Mouse (Mus musculus): ENCODE measurements around the gene Padi2.
A peak's percentile ranks its signal among the peaks of the same experiment; 100 is the strongest.

Gene Padi2

DNA sequence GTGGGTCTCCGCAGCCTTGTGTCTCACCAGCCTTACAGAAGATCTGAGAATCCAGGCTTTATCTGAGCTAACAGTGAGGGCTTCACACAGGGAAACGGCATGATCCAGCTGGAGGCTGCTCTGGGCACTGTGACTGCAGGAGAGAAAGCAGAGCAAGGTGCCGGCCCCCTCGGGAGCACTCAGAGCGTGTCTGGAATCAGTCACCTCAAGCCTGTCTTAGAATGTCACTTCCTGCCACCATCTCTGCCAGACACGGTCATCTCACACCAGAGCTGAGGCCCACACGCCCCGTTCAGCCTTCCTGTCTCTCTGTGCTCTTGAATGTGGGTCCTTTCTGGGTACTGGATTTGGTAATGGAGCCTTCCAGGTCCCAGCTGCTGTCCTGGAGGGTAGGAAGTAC, 19.5 kb downstream of the Padi2 start:
- no peak for DNase-seq

DNA sequence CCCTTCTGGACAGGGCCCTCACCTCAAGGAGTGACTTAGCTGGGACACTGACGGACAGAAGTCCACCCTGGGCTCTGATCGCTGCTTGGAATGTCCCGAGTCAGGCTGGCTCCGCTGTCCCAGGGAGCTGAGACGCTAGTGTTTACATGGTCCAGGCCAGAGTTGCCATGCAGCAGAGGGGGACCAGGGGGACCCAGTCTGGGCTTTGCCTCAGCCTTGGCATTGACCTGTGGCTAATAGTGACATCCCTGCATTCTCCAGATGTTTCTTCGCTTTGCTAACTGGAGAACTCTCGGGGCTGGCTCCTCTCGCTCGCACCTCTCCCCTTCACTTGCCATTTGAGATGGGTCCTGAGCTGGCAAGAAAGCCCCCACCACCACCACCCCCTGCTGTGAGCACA, 22.2 kb downstream of the Padi2 start:
- no peak for DNase-seq

DNA sequence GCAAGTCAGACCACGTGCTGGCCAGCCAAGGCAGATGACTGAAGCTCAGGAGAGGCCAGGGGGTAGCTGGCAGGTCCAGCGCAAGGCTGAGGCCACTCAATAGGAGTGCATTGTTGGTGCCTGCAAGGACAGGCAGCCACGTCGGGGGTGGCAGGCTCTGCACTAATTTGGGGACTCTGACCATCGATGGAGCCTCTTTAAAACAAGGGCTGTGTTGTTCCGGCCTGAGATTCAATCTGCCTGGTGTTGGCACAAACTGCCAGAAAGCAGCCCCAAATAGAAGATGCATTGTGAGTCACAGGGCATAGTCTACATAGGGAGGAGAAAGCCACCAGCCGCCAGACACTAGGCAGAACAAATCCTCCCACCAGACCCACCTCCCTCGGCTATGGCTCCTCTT, 23.6 kb downstream of the Padi2 start:
- DNase-seq, result no peak

DNA sequence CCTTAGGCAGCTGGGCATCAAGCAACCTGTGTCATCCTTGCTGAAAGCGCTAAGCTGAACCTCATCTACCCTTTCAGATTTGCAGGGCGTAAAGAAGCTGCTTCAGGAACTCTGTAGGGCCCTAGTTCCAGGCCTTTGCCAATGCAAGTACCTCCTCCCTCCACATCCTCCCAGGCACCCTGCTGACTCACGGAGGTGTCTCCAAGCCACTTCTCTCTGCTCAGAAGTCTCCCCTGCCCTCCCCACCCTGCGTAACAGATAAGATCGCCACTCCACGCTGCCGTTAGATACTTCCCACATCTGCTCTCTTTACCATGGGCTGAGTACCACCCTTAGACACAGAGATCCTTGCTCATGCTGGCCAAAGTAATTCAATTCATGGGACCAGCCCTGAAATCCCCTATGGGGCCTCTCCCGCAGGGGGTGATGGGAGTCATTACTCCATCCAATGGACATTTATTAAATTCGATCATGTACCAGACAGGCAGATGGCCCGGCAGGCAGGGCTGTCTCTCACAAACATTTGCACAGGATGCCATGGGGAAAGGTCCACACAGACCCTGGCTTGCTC, 24.8 kb downstream of the Padi2 start:
- no peak for DNase-seq

DNA sequence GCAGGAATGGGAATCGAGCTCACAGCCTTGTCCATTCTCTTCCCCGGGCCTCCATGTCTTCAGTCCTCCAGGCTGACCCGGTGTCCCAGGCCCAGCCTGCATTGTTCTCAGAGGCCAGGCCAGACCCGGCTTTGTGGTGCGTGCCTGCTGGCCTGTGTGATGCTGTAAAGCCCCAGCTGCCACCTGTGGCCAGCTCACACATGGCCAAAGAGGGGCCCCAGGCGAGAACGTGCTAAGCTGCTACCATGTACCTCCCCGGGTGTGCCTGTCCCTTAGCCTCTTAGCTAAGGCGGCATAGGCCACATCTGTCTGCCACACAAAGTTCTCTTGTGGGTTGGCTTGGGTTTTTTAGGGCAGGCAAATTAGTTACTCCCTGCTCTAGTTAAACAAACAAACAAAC, 29.5 kb downstream of the Padi2 start:
- no peak for DNase-seq

DNA sequence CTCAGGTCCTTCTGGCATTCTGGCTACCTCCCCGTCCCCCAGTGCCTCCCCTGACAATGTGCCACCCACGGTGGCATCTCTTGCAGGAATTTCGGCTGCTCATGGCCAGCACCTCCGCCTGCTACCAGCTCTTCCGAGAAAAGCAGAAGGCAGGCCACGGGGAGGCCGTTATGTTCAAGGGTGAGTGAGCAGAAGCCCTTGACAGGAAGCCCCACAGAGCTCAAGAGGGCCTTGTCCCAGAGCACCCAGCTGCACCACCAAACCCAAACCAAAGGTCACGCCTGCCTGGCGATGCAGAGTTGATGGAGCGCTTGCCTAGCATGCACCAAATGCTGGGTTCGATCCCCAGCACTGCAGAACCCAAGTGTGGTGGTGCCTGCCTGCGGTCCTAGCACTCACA, 38.2 kb downstream of the Padi2 start:
- DNase-seq, result peak in 1 of 2 experiments; percentile 53

DNA sequence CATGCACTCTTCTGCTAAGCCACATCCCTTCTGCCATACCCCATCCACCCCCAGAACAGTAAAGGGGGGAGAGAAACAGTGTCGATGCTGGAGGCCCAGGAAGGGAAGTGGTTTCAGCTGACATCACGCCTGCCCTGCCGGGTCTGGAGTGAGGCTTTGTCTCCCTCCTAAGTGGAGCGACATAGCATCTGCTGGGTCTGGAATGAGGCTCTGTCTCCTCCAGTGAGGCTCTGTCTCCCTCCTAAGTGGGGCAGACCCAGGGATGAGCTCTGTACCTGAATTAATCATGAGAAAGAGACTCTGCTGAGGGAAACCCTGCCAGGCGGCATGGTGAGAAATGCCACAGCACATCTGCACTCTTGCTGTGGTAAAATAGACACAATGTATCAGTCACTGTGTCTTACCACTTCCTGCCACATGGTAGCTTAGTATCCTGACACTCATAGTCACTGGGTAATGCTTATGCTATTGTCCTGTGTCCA, 38.9 kb downstream of the Padi2 start:
- no peak for DNase-seq

DNA sequence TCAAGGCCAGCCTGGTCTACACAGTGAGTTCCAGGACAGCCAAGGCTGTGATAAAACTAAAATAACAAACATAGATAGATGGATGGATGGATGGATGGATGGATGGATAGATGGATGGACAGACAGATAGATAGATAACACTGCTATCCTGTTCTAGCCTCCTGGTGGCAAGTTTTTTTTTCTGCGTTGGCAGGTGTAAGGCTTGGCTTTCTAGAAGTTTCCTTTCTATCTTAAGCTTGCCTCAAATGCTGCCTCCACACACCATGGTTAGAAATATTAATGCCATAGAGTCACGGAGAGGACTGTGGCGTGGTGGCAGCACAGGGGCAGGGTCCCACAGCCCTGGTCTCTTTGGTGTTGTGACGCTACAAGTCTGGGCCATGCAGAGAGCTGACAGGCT, 39.4 kb downstream of the Padi2 start:
- DNase-seq, result no peak

DNA sequence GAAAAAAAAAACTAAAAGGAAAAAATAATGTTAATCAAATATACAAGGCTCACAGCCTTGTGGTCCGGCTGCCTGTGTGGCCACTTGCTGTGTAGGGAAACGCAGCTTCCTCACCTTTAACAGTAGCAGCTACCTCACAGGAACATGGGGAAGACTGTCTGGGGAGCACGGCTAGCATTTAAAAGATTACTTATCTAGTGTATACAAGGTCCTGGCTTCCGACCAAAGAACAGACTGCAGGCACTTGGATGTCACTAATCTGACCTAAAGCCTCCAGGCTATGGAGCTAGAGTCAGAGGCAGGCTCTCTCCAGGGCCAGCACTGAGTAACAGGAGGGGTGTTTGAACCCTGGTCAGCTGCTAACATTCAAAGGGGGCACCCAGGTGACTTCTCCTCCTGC, 39.9 kb downstream of the Padi2 start:
- no peak for DNase-seq

DNA sequence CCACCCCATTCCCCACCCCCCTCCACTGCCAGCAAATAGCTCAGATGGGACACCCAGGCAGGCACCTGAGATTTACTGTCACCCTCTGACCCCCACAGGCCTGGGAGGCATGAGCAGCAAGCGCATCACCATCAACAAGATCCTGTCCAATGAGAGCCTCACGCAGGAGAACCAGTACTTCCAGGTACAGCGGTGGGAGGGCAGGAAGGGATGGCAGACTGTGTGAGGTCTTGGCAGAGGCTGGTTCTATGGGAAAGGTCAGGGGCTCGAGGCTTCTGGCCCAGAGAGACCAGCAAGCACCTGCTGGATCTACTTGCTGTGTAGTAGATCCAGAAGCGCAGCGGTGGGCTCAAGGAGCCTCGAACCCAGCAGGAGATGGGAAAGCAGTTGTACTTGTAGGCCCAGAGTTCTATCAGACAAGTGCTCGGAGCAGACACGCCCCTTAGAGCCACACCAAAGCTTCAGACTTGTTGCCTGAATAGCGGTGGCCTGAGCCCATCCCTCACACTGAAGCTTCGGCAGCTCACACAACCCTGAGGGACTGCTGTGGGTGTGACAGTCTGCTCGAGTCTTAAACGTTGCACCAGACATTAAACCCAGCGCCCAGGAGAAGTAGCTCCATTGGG, 40.5 kb downstream of the Padi2 start:
- DNase-seq, result no peak

DNA sequence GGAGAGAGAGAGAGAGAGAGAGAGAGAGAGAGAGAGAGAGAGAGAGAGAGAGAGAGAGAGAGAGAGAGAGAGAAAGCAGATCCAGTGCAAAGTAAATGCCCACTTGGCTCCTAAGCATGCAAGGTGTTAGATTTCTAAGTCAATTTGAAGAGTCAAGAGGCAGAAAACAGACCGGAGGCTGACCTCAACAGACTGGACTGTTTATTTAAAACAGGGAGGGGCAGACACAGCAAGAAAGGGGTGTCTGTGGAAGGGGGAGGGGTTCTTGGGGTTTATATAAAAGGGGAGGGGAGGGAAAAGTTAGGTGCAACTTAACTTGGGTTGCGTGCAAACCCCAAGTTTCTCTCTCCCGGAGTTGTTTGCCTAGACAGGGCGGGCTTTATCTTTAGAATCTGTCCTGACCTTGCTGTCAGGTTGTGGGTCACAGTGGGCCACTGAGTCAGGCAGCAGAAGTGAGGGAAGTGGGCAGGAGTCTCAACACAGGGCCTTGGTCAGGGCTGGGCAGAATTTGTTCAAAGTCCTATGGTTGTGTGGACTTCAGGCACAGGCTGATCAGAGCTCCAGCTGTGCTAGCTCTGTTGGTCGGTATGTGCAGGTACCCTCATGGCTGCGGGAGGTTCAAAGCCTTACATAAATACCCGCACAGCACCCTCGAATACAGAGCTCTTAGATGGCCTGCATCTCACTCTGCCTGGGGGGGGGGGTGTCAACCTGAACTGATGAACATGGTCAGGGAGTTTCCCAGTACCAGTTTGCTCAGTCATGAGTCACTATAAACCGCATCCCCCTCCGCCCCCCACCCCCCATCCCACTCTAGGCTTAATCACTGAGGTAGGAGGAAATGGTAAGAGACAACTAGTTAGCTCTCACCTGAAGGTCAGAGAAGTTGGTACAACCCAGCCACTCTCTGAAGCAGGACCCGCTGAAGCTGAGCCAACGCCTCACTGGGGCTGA, 41.6 kb downstream of the Padi2 start:
- DNase-seq, result no peak

DNA sequence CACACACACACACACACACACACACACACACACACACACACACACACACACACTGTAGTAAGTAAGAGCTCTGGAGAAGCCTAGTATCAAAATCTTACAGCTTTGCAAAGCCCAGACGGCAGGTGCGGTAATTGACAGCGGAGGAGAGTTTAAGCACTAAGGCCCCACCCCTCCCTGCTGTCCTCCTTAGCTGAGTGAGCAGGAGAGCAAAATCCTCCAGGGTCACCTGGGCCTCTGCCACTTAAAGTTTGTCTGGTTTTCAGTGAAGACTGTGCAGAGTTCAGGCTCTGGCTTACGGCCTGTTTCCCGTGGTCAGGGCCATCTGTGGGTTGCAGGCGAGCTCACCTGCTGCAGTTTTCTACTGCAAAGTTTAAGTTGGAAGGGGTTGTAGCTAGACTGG, 42.3 kb downstream of the Padi2 start:
- peak; percentile 75 to 87 for DNase-seq

DNA sequence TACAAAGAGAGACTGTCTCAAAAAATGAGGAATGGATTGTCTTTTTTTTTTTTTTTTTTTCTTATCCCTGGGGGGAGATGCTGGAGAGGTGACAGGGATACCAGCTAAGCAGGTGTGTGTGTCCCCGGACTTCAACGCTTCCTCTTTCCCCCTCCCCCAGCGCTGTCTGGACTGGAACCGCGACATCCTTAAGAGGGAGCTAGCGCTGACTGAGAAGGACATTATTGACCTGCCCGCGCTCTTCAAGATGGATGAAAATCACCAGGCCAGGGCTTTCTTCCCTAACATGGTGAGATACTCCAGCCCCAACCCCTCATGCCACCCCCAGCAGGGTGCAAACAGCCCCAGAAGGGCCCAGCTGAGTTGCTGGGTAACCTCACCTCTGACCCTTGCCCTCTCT, 42.9 kb downstream of the Padi2 start:
- no peak for DNase-seq

DNA sequence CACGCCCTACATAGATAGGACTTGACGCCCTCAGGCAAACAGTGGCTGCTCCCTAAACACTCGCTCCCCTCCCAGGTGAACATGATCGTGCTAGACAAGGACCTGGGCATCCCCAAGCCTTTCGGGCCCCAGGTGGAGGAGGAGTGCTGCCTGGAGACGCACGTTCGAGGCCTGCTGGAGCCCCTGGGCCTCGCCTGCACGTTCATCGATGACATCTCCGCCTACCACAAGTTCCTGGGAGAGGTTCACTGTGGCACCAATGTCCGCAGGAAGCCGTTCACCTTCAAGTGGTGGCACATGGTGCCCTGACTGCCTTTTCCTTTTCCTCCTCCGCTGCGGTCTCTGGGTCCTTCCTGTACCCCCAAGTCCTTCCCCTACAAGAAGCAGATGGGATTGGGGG, 43.5 kb downstream of the Padi2 start:
- DNase-seq, result no peak

DNA sequence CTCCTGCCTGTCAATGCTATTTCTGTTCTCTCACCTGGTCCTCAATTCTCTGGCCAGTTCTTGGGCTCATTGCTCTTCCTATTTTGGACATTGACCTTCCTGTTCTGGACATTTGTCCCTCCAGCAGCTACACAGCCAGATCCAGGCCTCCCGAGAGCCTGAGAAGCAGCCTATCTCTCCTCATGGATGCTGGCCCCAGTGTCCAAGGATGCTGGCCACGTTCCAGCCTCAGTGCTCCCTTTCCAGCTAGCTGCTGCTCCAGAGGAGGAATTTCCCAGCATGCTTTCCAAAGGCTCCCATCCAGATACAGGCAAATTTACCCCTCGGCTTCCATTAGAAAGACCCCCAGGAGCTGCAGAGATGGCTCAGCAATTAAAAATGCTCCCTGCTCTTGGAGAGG, 44.4 kb downstream of the Padi2 start:
- DNase-seq, result peak in 1 of 2 experiments; percentile 49

DNA sequence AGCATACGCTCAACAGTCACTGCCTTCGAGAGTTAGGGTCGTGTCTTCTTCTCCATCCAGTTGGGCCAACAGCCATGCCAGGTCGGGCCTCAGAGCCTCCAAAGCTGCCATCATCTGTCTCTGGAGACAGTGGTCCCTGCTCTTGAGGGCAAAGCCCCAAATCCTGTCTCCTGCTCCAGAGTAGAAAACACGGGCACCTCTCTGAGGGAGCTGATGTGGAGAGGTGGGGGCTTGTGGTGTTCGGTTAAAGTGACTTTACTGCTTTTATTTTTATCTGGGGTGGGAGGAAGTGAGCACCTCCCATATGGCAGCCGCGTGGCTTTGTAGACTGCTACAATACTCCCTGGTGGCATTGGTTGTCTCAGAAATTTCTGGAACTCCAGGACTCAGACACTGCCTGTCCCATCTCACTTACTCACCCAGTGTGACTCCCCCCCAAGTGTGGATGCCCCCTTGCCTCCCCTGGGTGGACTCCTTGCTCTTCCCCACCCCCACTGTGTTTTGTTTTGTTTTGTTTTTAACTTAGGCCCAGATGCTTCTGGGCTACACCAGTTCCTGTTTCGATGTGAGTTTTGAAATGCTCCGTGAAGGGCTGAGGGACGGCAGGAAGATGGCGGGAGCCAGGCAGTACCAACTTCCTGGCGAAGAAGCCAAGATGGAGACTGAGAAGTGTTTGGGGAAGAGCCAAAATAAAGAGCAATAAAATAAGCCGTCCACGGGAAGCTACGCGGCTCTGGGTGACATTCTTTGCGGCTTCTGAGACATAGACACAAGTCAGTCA, 45.9 kb downstream of the Padi2 start:
- DNase-seq, result no peak

DNA sequence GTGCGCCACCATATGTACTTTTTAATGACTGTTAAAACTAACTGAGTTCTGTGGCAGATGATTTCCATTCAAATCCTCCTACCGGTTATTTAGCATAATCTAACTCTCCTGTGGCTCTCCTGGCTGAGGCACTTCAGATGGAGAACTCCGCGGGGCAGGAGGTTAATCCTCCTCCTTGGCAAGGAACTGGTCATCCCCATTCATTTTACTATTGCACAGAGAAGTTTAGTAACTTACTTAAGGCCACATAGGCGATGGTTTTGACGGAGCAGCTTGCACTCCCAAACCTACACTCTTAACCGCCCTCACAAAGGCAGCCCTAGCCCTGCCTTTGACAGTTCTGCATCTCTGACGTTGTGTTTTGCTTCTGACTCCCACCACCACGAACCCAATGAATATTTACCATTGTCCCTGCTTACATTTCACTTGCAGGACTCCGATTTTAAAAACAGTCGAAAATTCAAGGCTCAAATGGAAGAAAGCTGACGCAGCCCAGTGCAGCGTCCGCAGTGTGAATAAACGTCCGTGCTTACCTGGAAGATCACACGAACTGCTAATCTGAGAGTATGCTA, 51.1 kb downstream of the Padi2 start:
- no peak for DNase-seq

DNA sequence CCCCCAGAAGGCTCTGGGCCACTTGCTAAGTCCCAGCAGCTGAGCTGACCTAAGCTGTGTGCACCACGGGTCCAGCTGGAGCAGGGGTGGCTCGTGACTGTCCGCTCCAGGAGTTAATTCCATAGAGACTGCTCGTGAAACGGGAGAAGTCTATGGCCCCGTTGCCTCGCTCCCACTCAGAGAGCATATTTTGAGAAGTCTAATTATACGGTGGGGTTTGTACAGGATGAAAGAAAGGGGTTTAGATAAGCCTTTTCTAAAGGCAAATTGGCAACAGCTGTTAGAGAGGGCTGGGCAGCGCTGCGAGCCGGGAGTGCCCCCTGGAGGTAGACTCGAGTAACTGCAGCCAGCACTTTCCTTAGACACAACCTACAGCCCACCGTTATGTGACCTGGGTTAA, 51.6 kb downstream of the Padi2 start:
- peak; percentile 63 to 66 for DNase-seq

DNA sequence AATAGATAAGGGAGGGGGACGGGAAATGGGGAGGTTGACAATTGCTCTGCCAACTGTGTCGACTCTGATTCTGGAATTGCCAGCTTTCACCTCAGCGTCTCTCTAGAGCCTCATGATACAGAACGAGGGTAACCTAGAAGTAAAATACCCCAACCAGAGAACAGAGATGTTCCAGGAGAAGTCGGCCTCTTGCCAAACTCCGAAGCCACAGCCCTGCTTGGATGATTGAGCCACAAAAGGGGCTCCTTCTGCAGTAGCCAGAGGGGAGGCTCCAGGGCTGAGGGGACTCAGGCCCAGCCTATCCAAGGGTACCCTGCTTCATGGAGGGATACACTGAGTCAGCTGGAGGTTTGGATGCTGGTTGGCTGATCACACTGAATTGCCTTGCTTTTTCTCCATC, 52.2 kb downstream of the Padi2 start:
- no peak for DNase-seq

DNA sequence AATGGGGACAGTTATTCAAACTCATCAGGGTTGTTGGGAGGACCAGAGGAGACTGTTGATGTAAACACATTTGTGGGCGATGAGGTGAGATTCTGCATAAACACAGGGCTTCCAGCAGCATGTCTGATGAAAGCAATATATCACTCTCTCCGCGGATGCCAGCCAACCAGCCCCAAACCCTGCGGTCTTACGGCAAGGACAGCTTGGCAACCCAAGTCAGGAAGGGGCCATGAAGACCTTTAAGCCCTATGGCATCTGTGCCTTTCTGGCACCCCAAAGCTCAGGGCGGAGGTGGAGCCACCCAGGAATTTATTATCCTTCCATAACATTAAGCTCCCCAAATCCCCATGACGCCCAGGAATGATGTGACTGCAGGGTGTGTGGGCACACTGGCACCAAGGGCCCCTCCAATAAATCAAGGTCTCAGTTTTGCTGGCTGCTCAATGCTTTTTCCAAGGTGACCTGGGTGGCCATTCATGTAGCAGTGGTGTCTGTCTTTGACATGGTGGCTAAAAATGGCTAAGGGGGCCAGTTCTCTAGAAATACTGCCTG, 53.1 kb downstream of the Padi2 start:
- DNase-seq, result no peak

DNA sequence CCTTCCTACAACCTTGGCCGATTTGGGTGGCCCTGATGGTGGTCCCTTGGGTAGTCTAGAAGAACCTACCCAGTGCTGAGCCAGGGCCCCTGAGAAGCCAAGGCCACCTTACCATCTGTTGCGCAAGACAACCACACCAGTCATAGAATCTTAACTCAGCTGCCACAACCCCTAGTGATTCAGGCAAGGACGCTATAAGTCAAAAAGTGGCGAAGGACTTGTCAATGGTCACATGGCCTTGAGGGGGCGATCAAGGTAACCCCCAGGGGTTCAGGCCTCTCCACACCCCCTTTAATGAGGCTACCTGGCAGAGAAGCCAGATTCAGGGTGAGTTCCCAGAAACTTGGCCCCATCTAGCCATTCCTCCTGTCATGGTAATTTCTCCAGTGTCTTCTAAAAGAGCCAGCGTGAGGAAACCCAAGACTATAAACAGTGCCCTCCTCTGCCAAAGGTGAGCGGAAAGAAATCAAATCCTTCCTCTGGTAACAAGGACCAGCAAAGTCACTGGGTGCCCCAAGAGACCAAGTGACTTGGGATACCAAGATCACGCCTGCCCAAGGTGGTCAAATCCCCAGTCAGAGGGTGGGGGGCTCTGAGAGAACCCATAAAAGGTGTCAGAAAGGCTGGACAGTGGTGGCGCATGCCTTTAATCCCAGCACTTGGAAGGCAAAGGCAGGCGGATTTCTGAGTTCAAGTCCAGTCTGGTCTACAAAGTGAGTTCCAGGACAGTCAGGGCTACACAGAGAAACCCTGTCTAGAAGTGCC, 53.8 kb downstream of the Padi2 start:
- peak in 1 of 2 experiments; percentile 42 for DNase-seq
